Mouse (Mus musculus) heart, postnatal 0 days (tissue): Measurements from ENCODE around the gene Btaf1. TPM values are rescaled to one million over a fixed set of nuclear protein-coding genes. Genes with fewer than 3 reads are reported as not detected.

ENCODE experiments used
- ATAC-seq: fragments of 200-750 bp; cut with Nextera tagmentation; 2 replicates; pipeline ENCODE4 v1.8.0; 2017; ENCODE audit warnings: low read depth, moderate number of reproducible peaks, moderate library complexity; ENCODE audit not compliant: insufficient read depth
- DNase-seq: peaks from one replicate; pipeline ENCODE4 v3.0.0-alpha.2; 2016; ENCODE audit warnings: low spot score
- H3K27ac ChIP-seq: fragments of 300-500 bp; sonication (generic); 2 replicates; pipeline ENCODE4 v1.5.1; 2014; ENCODE audit warnings: low read depth, mild to moderate bottlenecking
- H3K27me3 ChIP-seq: fragments of 300-500 bp; sonication (generic); 2 replicates; pipeline ENCODE4 v1.6.1; 2014; ENCODE audit warnings: low read length, mixed read lengths; ENCODE audit not compliant: control insufficient read depth, insufficient read depth
- H3K36me3 ChIP-seq: fragments of 300-500 bp; sonication (generic); replicated peaks from 2 replicates; pipeline ENCODE4 v1.6.1; 2014; ENCODE audit warnings: low read length, mixed read lengths; ENCODE audit not compliant: control insufficient read depth, insufficient read depth
- H3K4me1 ChIP-seq: fragments of 300-500 bp; sonication (generic); 2 replicates; pipeline ENCODE4 v1.6.1; 2014; ENCODE audit warnings: antibody characterized with exemption; ENCODE audit not compliant: control insufficient read depth, insufficient read depth
- H3K4me2 ChIP-seq: fragments of 300-500 bp; sonication (generic); 2 replicates; pipeline ENCODE4 v1.6.1; 2014; ENCODE audit warnings: low read depth, mild to moderate bottlenecking, low read length, moderate library complexity
- H3K4me3 ChIP-seq: fragments of 300-500 bp; sonication (generic); 2 replicates; pipeline ENCODE4 v1.5.1; 2014; ENCODE audit warnings: low read depth, low read length
- H3K9ac ChIP-seq: fragments of 300-500 bp; sonication (generic); replicated peaks from 2 replicates; pipeline ENCODE4 v1.6.1; 2014; ENCODE audit warnings: low read depth, low read length, mixed read lengths
- H3K9me3 ChIP-seq: fragments of 300-500 bp; sonication (generic); replicated peaks from 2 replicates; pipeline ENCODE4 v1.6.1; 2016; ENCODE audit warnings: low read length; ENCODE audit not compliant: control insufficient read depth
- CTCF ChIP-seq: IDR thresholded peaks from 2 replicates; pipeline ENCODE4 v1.5.1; 2016; ENCODE audit warnings: antibody characterized with exemption, control low read depth, low read depth
- EP300 ChIP-seq: IDR thresholded peaks from 2 replicates; pipeline ENCODE4 v1.6.1; 2016; ENCODE audit warnings: antibody characterized with exemption, low read depth
- WGBS: fragments of 180-500 bp; shearing (Covaris S2); extraction: QIAGEN DNeasy Blood & Tissue Kit; methylation state at CpG from one replicate; pipeline ENCODE4 v1.1.7; 2014; 5-methylcytosine and 5-hydroxymethylcytosine counted together
- polyA plus RNA-seq: library from polyadenylated mRNA; unstranded; fragments of >200 nt; fragmentation: Nextera tagmentation; extraction: Ambion mirVana; gene quantifications from 2 replicates; pipeline ENCODE4 v1.2.1, GENCODE M21; 2015
- total RNA-seq: library from RNA; depleted of rRNA; stranded (reverse); fragments of >200 nt; gene quantifications from 2 replicates; pipeline ENCODE4 v1.2.3, GENCODE M21; 2014; ENCODE audit warnings: low replicate concordance

Gene Btaf1
- total and polyA plus RNA-seq, 2 experiments from 2014 or later = 2.9 to 12.6 TPM

- DNase-seq (no peak), ATAC-seq (no peak)
- 77% methylated on average over 4 of the region's 4 CpGs for WGBS
- no peaks in the 10 kb centered on the region for H3K9me3 ChIP-seq
- H3K27ac ChIP-seq = no peak overlapping the region
- H3K9ac ChIP-seq = no peak overlapping the region
- H3K4me3 ChIP-seq = no peak overlapping the region
- no peaks in the 10 kb centered on the region for H3K36me3 ChIP-seq
- no peak overlapping the region for H3K4me2 ChIP-seq
- TF ChIP-seq EP300 (no peak), CTCF (no peak)
- H3K4me1 ChIP-seq = peaks cover 6% of the 10 kb centered on the region
- H3K27me3 ChIP-seq = no peaks in the 10 kb centered on the region
Measured at GRCm38 (mm10) chr19:36916206-36916605, 9.7 kb upstream of the Btaf1 start.

- Histone ChIP-seq H3K9me3 (no peaks in the 10 kb centered on the region), H3K4me2 (no peak overlapping the region), H3K4me1 (peaks cover 6% of the 10 kb centered on the region), H3K9ac (no peak overlapping the region), H3K4me3 (no peak overlapping the region), H3K27me3 (no peaks in the 10 kb centered on the region), H3K36me3 (no peaks in the 10 kb centered on the region), H3K27ac (no peak overlapping the region)
- TF ChIP-seq CTCF = no peak
- no peak for TF ChIP-seq EP300
- DNase-seq = no peak
- ATAC-seq = no peak
- WGBS = 81% methylated on average over 1 of the region's 1 CpGs
Measured at GRCm38 (mm10) chr19:36916876-36917389, 8.9 kb upstream of the Btaf1 start.

GRCm38 (mm10) chr19:36918441-36919301 is 7.2 kb upstream of the Btaf1 start:
- H3K4me1 ChIP-seq = peaks cover 6% of the 10 kb centered on the region
- TF ChIP-seq CTCF = peak; percentile 48
- no peak for TF ChIP-seq EP300
- no peaks in the 10 kb centered on the region for H3K36me3 ChIP-seq

GRCm38 (mm10) chr19:36919466-36919865 is 6.4 kb upstream of the Btaf1 start, which contains the start of gene Fgfbp3:
Gene Fgfbp3 (minus strand): TSS chr19:36919615.
- Histone ChIP-seq H3K9ac (peak within 1 kb of the TSS; percentile 82), H3K27ac (peak within 1 kb of the TSS; percentile 86), H3K4me3 (peak within 1 kb of the TSS; percentile 95), H3K27me3 (no peaks in the 10 kb centered on the region), H3K4me2 (peak within 1 kb of the TSS; percentile 84), H3K9me3 (no peaks in the 10 kb centered on the region), H3K36me3 (no peaks in the 10 kb centered on the region), H3K4me1 (peaks cover 6% of the 10 kb centered on the region)
- ATAC-seq (no peak), DNase-seq (no peak)
- TF ChIP-seq EP300 (no peak), CTCF (no peak)
- WGBS = 7% methylated on average over 12 of the region's 12 CpGs

More at GRCm38 (mm10) chr19:36918441-36919301, 7.2 kb upstream of the Btaf1 start:
- Histone ChIP-seq H3K9me3 (no peaks in the 10 kb centered on the region), H3K4me3 (peak overlapping the region; percentile 95), H3K9ac (peak overlapping the region; percentile 82), H3K27ac (peak overlapping the region; percentile 86), H3K27me3 (no peaks in the 10 kb centered on the region), H3K4me2 (peak overlapping the region; percentile 84)
- 0% methylated on average over 72 of the region's 85 CpGs for WGBS
- ATAC-seq (peak; percentile 91), DNase-seq (peak; percentile 71)

- no peak overlapping the region for H3K4me2 ChIP-seq
- no peaks in the 10 kb centered on the region for H3K9me3 ChIP-seq
- no peaks in the 10 kb centered on the region for H3K36me3 ChIP-seq
- no peak overlapping the region for H3K27ac ChIP-seq
- TF ChIP-seq CTCF = peak; percentile 55
- no peak for TF ChIP-seq EP300
- no peak overlapping the region for H3K4me3 ChIP-seq
- ATAC-seq (no peak), DNase-seq (peak; percentile 49)
- H3K9ac ChIP-seq = no peak overlapping the region
- H3K27me3 ChIP-seq = no peaks in the 10 kb centered on the region
- 23% methylated on average over 2 of the region's 2 CpGs for WGBS
- H3K4me1 ChIP-seq = peaks cover 10% of the 10 kb centered on the region
Measured at GRCm38 (mm10) chr19:36922015-36922414, 3.9 kb upstream of the Btaf1 start.
